Mouse (Mus musculus): ENCODE results near the gene Pde3a.

GRCm38 (mm10) chr6:141525787-141526186, 276.7 kb downstream of the Pde3a start:
- TF ChIP-seq CTCF (IDR thresholded peaks at IDR 0.05; ENCODE audit: control insufficient read depth, insufficient read depth, insufficient replicate concordance, low read depth, low read length) (no peak), POLR2A (IDR thresholded peaks at IDR 0.05; ENCODE audit: control insufficient read depth, low read depth, low read length) (no peak)

Data from testis, adult 2 months (tissue).